Mouse (Mus musculus): Measurements from ENCODE around the gene Sfxn3.

GRCm38 (mm10) chr19:45047935-45048643, 786 bp downstream of the Sfxn3 start:
- TF ChIP-seq CTCF (conservative IDR thresholded peaks at IDR 0.05; ENCODE audit: low read length) (no peak), POU5F1 (IDR thresholded peaks at IDR 0.05; ENCODE audit: borderline replicate concordance, low read length) (no peak)
